Mouse (Mus musculus) liver, adult (tissue): ENCODE measurements around the gene Zfp410.
A peak's percentile ranks its signal among the peaks of the same experiment; 100 is the strongest.

ENCODE experiments used
- GATA4 ChIP-seq: IDR thresholded peaks from 2 replicates; pipeline ENCODE4 v1.6.1; 2014; ENCODE audit warnings: mild to moderate bottlenecking, low read length; ENCODE audit not compliant: insufficient replicate concordance

The Zfp410 gene

GRCm38 (mm10) chr12:84311306-84311705 is 5.3 kb upstream of the Zfp410 start:
- no peak for TF ChIP-seq GATA4

GRCm38 (mm10) chr12:84316006-84316405 is 646 bp upstream of the Zfp410 start:
- peak; percentile 86 for TF ChIP-seq GATA4

GRCm38 (mm10) chr12:84327111-84327512 is 10.5 kb downstream of the Zfp410 start:
- peak; percentile 82; the same call in 1 of the 2 replicates for TF ChIP-seq GATA4

- TF ChIP-seq GATA4: no peak
Observed at GRCm38 (mm10) chr12:84336963-84337625, 20.4 kb downstream of the Zfp410 start.

GRCm38 (mm10) chr12:84347192-84347591 is 30.5 kb downstream of the Zfp410 start:
- no peak for TF ChIP-seq GATA4

- no peak for TF ChIP-seq GATA4
Observed at GRCm38 (mm10) chr12:84361555-84362489, 45.2 kb downstream of the Zfp410 start, which contains the start of the genes Coq6 and Fam161b. TSS of gene Coq6 (plus strand) at chr12:84361657. TSS of gene Fam161b (minus strand) at chr12:84361833.

- no peak for TF ChIP-seq GATA4
Observed at GRCm38 (mm10) chr12:84362872-84363271, 46.2 kb downstream of the Zfp410 start.

GRCm38 (mm10) chr12:84364291-84364690 is 47.6 kb downstream of the Zfp410 start:
- TF ChIP-seq GATA4: no peak

- TF ChIP-seq GATA4: no peak
Observed at GRCm38 (mm10) chr12:84365137-84365536, 48.5 kb downstream of the Zfp410 start.

GRCm38 (mm10) chr12:84366971-84367370 is 50.3 kb downstream of the Zfp410 start:
- TF ChIP-seq GATA4: no peak

- TF ChIP-seq GATA4: no peak
Observed at GRCm38 (mm10) chr12:84371647-84372046, 55.0 kb downstream of the Zfp410 start.

GRCm38 (mm10) chr12:84373831-84374481 is 57.3 kb downstream of the Zfp410 start:
- TF ChIP-seq GATA4: no peak

- no peak for TF ChIP-seq GATA4
Observed at GRCm38 (mm10) chr12:84382369-84382768, 65.7 kb downstream of the Zfp410 start.

GRCm38 (mm10) chr12:84384644-84385081 is 68.0 kb downstream of the Zfp410 start:
- no peak for TF ChIP-seq GATA4

GRCm38 (mm10) chr12:84385408-84385807 is 68.8 kb downstream of the Zfp410 start:
- TF ChIP-seq GATA4: no peak
